Mouse (Mus musculus): ENCODE data around the gene Men1. TPM values are rescaled to one million over a fixed set of nuclear protein-coding genes. Genes with fewer than 3 reads are reported as not detected.
A peak's percentile ranks its signal among the peaks of the same experiment; 100 is the strongest.

The Men1 gene
- total RNA-seq, 1 experiment from 2014 or later = 33.6 TPM

DNA sequence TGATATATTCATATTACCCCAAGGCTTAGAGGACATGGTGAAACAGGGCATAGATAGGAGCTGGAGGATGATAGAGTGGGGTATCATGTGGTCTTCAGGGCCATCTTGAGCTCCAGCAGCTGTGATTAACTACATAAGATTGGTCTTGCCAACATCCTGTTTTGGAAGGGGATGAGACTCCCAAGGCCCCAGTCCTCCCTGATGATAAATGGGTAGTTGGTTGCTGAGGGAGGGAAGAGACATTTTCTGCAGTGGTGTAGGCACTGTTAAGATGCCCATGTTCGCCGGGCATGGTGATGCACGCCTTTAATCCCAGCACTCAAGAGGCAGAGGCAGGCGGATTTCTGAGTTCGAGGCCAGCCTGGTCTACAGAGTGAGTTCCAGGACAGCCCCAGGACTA is 46.5 kb downstream of the Men1 start:
- ATAC-seq (ENCODE audit: extremely low read depth, insufficient number of reproducible peaks, low FRiP score, poor library complexity, severe bottlenecking) = no peak

DNA sequence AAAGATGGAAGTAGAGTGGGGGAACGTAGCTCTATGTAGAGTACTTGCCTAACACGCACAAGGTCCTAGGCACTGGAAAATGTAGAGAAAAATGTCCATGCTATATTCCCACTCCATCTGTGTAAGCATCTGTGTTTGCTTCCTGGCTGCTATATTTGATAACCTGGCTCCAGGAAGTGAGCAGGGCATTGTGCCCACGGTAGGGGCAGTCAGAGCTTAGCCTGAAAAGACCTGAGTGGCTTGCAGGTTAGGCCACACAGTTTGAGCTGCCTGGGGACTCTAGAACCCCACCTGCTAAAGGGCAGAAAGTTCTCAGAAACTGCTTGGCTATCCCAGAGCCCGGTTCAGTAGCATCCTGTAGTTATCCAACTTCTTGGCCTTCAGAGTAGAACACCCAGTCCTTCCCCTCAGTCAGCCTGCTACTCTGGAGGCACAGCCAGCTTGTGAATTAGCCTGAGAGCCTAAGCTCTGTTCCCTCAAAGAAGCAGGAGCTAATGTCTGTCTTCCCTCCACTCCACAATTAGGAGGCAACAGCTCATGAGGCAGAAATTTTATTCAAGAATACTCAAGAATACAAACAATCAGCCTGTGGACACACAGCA is 47.6 kb downstream of the Men1 start:
- no peak for ATAC-seq (ENCODE audit: extremely low read depth, insufficient number of reproducible peaks, low FRiP score, poor library complexity, severe bottlenecking)

DNA sequence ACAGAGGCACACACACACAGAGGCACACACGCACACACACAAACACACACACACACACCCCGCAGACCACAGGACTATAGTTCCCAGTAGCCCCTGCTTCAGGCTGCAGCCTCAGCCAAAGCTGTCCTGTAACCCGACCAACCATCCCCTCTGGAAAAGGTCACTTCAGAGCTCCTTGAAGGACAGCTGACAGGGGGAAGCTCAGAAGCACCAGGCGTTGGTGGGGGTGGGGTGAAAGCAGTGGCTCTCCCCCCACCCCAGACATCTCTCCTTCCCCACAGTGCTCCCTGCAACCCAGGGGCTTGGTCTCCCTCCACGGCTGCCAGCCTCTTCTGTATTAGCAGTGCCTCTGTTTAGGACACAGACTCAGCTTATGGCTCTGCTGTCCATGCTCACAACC is 48.7 kb downstream of the Men1 start:
- ATAC-seq (ENCODE audit: extremely low read depth, insufficient number of reproducible peaks, low FRiP score, poor library complexity, severe bottlenecking) = no peak

DNA sequence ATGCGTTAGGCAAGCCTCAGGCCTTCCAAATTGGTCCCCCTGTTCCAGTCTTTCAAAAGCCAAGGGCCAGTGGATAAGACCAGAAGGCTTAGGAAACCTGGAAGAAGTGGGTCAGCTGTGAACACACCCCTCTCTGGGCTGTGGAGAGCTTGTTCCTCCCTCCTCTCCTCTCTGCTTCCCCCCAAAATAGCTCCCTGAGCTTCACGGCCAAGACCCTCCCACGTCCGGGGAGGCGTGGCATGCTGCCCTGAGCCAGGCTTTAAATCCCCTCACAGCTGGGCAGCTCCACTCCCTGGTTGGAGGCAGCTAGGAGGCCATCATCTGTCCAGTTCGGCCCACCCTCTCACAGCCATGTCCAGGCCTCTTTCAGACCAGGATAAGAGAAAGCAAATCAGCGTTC is 49.3 kb downstream of the Men1 start, which contains the start of gene Pygm:
TSS of gene Pygm (plus strand) at position 272 of the 400 bp plus-strand sequence.
- no peak for ATAC-seq (ENCODE audit: extremely low read depth, insufficient number of reproducible peaks, low FRiP score, poor library complexity, severe bottlenecking)

DNA sequence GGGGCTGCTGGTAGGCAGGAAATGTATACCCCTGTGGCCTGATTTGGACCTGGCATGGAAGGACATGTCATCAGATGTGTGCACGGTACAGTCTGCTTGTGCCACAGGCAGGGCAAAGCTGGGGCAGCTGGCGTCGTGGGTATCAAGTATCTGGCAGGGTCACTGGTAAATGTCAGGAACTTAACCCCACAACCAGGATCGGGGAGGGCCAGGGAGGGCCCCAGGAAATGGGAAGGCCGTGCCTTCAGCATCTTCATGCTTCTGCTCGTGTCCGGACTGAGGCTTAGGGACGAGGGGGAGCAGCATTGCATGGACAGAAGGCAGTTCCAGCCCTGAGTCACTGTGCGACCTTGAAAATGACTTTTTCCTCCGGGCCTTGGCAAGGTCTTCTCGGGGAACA is 50.2 kb downstream of the Men1 start:
- ATAC-seq (ENCODE audit: extremely low read depth, insufficient number of reproducible peaks, low FRiP score, poor library complexity, severe bottlenecking) = no peak

DNA sequence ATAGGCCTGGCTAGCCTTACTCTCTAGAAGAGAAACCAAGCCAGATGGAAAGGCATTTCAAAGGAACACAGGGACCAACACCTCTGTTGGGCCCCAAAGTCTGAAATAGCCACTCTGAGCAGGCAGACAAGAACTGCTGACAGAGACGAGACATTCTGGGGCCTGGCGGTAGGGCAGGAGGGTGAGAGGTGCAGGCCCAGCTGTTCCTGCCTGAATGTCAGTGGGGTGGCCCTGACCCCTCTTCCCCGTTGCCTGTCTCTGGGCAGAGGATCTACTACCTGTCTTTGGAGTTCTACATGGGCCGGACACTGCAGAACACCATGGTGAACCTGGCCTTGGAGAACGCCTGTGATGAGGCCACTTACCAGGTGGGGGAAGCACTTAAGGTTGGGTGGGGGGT is 50.6 kb downstream of the Men1 start:
- ATAC-seq (ENCODE audit: extremely low read depth, insufficient number of reproducible peaks, low FRiP score, poor library complexity, severe bottlenecking) = no peak

DNA sequence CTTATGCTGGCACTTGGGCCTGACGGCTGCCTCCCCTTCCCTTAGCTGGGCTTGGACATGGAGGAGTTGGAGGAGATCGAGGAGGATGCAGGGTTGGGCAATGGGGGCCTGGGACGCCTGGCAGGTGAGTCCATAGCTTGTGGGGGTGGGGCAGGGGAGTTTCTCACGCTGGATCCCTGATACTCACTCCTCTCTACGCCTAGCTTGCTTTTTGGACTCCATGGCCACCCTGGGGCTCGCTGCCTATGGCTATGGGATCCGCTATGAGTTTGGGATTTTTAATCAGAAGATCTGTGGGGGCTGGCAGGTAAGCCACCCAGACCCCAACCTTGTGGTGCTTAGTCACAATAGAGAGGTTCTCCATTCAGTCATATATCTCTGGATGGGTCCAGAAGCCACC is 51.0 kb downstream of the Men1 start:
- ATAC-seq (ENCODE audit: extremely low read depth, insufficient number of reproducible peaks, low FRiP score, poor library complexity, severe bottlenecking) = no peak

DNA sequence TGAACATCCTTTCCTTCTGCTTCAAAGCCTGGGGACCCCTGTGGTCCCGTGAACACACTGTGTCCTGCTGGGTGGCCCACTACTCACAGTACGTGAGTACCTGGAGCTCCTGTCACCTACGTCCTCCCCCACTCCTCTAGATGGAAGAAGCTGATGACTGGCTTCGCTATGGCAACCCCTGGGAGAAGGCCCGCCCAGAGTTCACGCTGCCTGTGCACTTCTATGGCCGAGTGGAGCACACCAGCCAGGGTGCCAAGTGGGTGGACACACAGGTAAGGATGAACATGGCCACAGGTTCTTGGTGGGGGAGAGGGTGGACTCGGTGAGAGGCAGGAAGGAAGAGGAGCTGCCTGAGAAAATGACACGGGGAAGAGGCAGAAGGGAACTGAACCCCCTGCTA is 51.5 kb downstream of the Men1 start:
- no peak for ATAC-seq (ENCODE audit: extremely low read depth, insufficient number of reproducible peaks, low FRiP score, poor library complexity, severe bottlenecking)

DNA sequence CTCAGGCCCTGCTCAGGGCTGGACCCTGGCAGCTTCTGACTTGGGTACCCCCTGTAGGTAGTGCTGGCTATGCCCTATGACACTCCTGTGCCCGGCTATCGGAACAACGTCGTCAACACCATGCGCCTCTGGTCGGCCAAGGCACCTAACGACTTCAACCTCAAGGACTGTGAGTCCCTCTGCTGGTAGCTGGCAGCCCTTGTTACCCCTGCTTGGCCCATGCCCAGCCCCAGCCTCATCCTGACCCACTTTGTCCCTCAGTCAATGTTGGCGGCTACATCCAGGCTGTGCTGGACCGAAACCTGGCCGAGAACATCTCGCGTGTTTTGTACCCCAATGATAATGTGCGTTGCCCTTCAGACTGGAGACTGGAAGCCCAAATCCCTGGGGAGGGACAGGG is 53.2 kb downstream of the Men1 start:
- ATAC-seq (ENCODE audit: extremely low read depth, insufficient number of reproducible peaks, low FRiP score, poor library complexity, severe bottlenecking) = no peak

DNA sequence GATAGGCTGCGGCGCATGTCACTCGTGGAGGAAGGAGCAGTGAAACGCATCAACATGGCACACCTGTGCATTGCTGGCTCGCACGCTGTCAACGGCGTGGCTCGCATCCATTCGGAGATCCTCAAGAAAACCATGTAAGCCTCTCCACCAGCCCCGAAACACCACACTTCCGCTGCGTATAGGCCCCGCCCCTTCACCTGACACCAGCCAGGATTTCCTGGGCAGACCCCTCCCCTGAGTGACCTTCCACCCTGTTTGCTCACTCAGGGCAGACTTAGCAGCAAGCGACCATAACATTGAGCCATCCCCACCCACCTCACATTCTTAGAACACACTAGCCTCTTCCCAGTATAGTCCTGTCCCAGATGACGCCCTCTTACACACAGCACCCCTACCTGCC is 55.0 kb downstream of the Men1 start:
- ATAC-seq (ENCODE audit: extremely low read depth, insufficient number of reproducible peaks, low FRiP score, poor library complexity, severe bottlenecking) = peak; percentile 28; the same call in 1 of the 2 replicates

DNA sequence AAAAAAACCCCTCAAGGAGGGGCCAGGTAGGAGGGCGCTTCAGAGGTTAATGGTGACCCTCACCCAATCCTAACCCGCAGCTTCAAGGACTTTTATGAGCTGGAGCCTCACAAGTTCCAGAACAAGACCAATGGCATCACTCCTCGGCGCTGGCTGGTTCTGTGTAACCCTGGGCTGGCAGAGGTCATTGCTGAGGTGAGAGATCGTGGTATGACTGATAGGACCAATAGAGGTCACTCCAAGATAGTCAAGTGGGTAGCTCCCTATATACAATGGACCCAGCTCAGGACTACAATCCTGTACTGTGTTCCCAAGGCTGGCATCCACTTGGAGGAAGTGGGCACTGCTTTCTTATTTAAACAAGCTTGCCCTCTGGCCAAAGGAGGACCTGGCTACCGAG is 55.5 kb downstream of the Men1 start:
- ATAC-seq (ENCODE audit: extremely low read depth, insufficient number of reproducible peaks, low FRiP score, poor library complexity, severe bottlenecking) = no peak

Other genes starting within 250 kb of the Men1 start
- gene Cdca5, start 250.0 kb upstream of the Men1 start, total RNA-seq (2017) = 0.35 TPM in 1 of 2 replicates, not detected in the other
- gene AC131692.1, start 240.6 kb upstream of the Men1 start, total RNA-seq (2017) = not detected in 2 replicates
- not detected in 2 replicates for gene Naaladl1, start 229.2 kb upstream of the Men1 start, total RNA-seq (2017)
- 2.2 and 3.1 TPM in 2 replicates for gene Sac3d1, start 216.3 kb upstream of the Men1 start, total RNA-seq (2017)
- 9.1 and 9.8 TPM in 2 replicates for gene Snx15, start 206.7 kb upstream of the Men1 start, total RNA-seq (2017)
- gene Batf2, start 194.0 kb upstream of the Men1 start, total RNA-seq (2017) = 1.2 TPM in 1 of 2 replicates, not detected in the other
- gene Arl2, start 193.4 kb upstream of the Men1 start, total RNA-seq (2017) = 14.0 and 15.2 TPM in 2 replicates
- not detected in 2 replicates for gene Majin, start 150.6 kb upstream of the Men1 start, total RNA-seq (2017)
- not detected in 2 replicates for gene Gpha2, start 108.6 kb upstream of the Men1 start, total RNA-seq (2017)
- 21.8 and 22.1 TPM in 2 replicates for gene Ppp2r5b, start 99.1 kb upstream of the Men1 start, total RNA-seq (2017)
- gene Atg2a, start 93.3 kb upstream of the Men1 start, total RNA-seq (2017) = 43.0 and 49.3 TPM in 2 replicates
- gene Ehd1, start 58.3 kb upstream of the Men1 start, total RNA-seq (2017) = 126 and 148 TPM in 2 replicates
- gene Cdc42bpg, start 28.5 kb upstream of the Men1 start, total RNA-seq (2017) = 4.4 and 10.9 TPM in 2 replicates
- gene Map4k2, start 6.2 kb downstream of the Men1 start, total RNA-seq (2017) = 791 and 881 TPM in 2 replicates
- gene Sf1, start 28.7 kb downstream of the Men1 start, total RNA-seq (2017) = 370 and 400 TPM in 2 replicates
- gene Pygm, start 49.4 kb downstream of the Men1 start, total RNA-seq (2017) = 8.7 and 14.1 TPM in 2 replicates
- 447 and 491 TPM in 2 replicates for gene Rasgrp2, start 64.4 kb downstream of the Men1 start, total RNA-seq (2017)
- 0.70 and 3.4 TPM in 2 replicates for gene Nrxn2, start 83.8 kb downstream of the Men1 start, total RNA-seq (2017)
- gene Slc22a12, start 208.1 kb downstream of the Men1 start, total RNA-seq (2017) = 0.12 TPM in 1 of 2 replicates, not detected in the other

Measured in neutrophil, adult 5-6 weeks (primary cell).